Mouse (Mus musculus) bone marrow, adult 2 months (tissue): ENCODE measurements at regions not wholly inside any gene's neighbourhood (a gene's known extent, or its start where the extent isn't known, plus 50 kb on each side); places are given as distances from the start of the nearest gene placed in this dataset.

Source experiments
- CTCF ChIP-seq: fragments of 200-500 bp; IDR thresholded peaks from 2 replicates; pipeline ENCODE4 v1.5.1; 2011; ENCODE audit warnings: low read length, control low read depth; ENCODE audit not compliant: control insufficient read depth, insufficient read depth
- POLR2A ChIP-seq: fragments of 200-500 bp; IDR thresholded peaks from 2 replicates; pipeline ENCODE4 v1.6.1; 2011; ENCODE audit warnings: low read depth, mild to moderate bottlenecking, control low read depth, low read length, borderline replicate concordance; ENCODE audit not compliant: control insufficient read depth

DNA sequence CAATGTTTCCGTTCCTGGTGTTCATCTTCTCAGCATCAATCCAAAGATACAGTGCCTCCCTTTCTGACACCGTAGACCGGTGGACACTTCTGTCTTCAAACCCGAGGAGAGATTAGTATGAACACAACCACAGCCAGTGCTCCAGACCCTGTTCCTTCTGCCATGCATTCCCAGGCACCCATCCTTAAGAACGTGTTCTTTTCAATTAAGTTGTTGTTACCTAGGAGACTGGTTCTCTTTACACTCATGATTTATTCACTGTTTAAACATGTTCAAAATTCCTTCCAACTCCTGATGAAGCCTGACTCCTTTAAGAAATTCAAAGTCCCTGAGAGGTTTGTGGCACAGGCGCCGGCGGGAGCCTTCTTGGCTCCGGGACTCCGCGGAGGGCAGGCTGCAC, 69.5 kb upstream of the Adamts3 start:
- TF ChIP-seq CTCF (no peak), POLR2A (no peak)
